In the genomic region with DNA sequence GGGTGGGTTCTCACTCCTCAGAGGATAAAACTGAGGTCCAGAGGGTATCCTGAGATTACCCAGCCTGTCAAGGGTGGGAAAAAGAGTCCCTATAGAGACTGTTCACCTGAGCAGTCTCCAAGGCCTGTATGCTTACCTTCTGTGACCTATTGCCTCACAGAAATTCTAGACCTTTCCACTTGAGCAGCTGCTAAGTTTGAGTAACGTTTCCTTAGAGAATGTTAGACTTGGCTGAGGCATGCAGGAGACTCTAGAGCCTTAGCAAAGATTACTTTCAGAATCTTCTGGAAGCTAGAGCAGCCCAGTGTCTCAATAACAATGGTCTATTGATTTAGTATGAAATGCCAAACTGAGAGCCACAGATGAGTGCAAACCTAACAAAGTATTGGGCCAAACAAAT, we compare ENCODE assay signal across 26 mouse cellular contexts.
A peak's percentile ranks its signal among the peaks of the same experiment; 100 is the strongest.
DNase-seq lines count a peak whose midpoint lies in the region; ATAC-seq and TF ChIP-seq lines count a peak whose summit lies in the region.
"Had no signal": no experiment of that assay in that cellular context is flagged by ENCODE, and none has a peak within 500 bp of the region (broad histone marks: within the 10 kb centered on the region; RNA-seq: fewer than 3 reads in every experiment).

No protein-coding gene starts in this region.

- no peak for TF ChIP-seq CTCF in gastrocnemius, adult 2 months (IDR thresholded peaks at IDR 0.05)
- TF ChIP-seq CTCF in lung, postnatal 0 days (IDR thresholded peaks at IDR 0.05) = no peak
- no peak for TF ChIP-seq CTCF in lung, adult 2 months (IDR thresholded peaks at IDR 0.05; ENCODE audit: insufficient read depth, low read length)

- no peak overlapping the region for H3K4me3 ChIP-seq in gastrocnemius, adult 2 months
- no peak overlapping the region for H3K4me3 ChIP-seq in lung, embryonic 15.5 days
- H3K4me3 ChIP-seq in lung, postnatal 0 days (ENCODE audit: low read depth, low read length) = no peak overlapping the region
- no peak overlapping the region for H3K4me3 ChIP-seq in lung, adult 2 months (replicated peaks; ENCODE audit: extremely low read depth, low read depth, low read length)
- no peak overlapping the region for H3K4me3 ChIP-seq in brown adipose tissue, adult 24 weeks (ENCODE audit: insufficient read depth, low read depth, low read length)
- H3K4me3 ChIP-seq: embryonic facial prominence, embryonic 10.5 days; embryonic facial prominence, embryonic 12.5 days; forebrain, embryonic 13.5 days; forebrain, embryonic 15.5 days had no signal

- H3K9me3 ChIP-seq in lung, embryonic 15.5 days = no peaks in the 10 kb centered on the region
- no peaks in the 10 kb centered on the region for H3K9me3 ChIP-seq in lung, postnatal 0 days (ENCODE audit: low read length)
- H3K9me3 ChIP-seq: embryonic facial prominence, embryonic 10.5 days; embryonic facial prominence, embryonic 12.5 days; forebrain, embryonic 13.5 days; forebrain, embryonic 15.5 days had no signal

- no peaks in the 10 kb centered on the region for H3K36me3 ChIP-seq in lung, embryonic 15.5 days
- H3K36me3 ChIP-seq in lung, postnatal 0 days (ENCODE audit: insufficient read depth, low read length) = no peaks in the 10 kb centered on the region
- H3K36me3 ChIP-seq: embryonic facial prominence, embryonic 10.5 days; embryonic facial prominence, embryonic 12.5 days; forebrain, embryonic 15.5 days; G1E had no signal

- ATAC-seq in lung, embryonic 15.5 days (ENCODE audit: borderline replicate concordance, extremely low read depth, low FRiP score, low TSS enrichment) = no peak
- peak; percentile 67 for ATAC-seq in lung, postnatal 0 days
- ATAC-seq: activated CD4-positive, CD25-positive, alpha-beta regulatory T cell, adult 4 months; CD4-positive, CD25-positive, alpha-beta regulatory T cell, adult 4 months; forebrain, embryonic 13.5 days; forebrain, embryonic 15.5 days; Patski had no signal

- H3K27ac ChIP-seq in gastrocnemius, adult 2 months = peak overlapping the region; percentile 16; the same call in 1 of the 2 replicates
- peak overlapping the region; percentile 37 for H3K27ac ChIP-seq in lung, embryonic 15.5 days
- H3K27ac ChIP-seq in lung, postnatal 0 days (ENCODE audit: low read length) = no peak overlapping the region
- H3K27ac ChIP-seq in brown adipose tissue, adult 24 weeks (replicated peaks; ENCODE audit: low read depth, low read length) = peak overlapping the region; percentile 55
- H3K27ac ChIP-seq: embryonic facial prominence, embryonic 10.5 days; embryonic facial prominence, embryonic 12.5 days; forebrain, embryonic 13.5 days; forebrain, embryonic 15.5 days had no signal

- TF ChIP-seq EP300 in lung, postnatal 0 days (IDR thresholded peaks at IDR 0.05) = peak; percentile 47

- no peaks in the 10 kb centered on the region for H3K27me3 ChIP-seq in lung, embryonic 15.5 days
- H3K27me3 ChIP-seq in lung, postnatal 0 days (replicated peaks; ENCODE audit: insufficient read depth, low read length) = no peaks in the 10 kb centered on the region
- H3K27me3 ChIP-seq: CH12.LX; embryonic facial prominence, embryonic 12.5 days; forebrain, embryonic 13.5 days; forebrain, embryonic 15.5 days; Patski had no signal

- whole genome bisulfite sequencing in lung, embryonic 15.5 days = 21% methylated on average over 1 of the region's 1 CpGs
- 25% methylated on average over 1 of the region's 1 CpGs for WGBS in lung, postnatal 0 days
- 34% methylated on average over 1 of the region's 1 CpGs for WGBS in lung, adult 2 months

- H3K4me2 ChIP-seq in lung, embryonic 15.5 days = no peak overlapping the region
- no peak overlapping the region for H3K4me2 ChIP-seq in lung, postnatal 0 days (replicated peaks; ENCODE audit: low read depth, low read length)
- H3K4me2 ChIP-seq: embryonic facial prominence, embryonic 12.5 days; forebrain, embryonic 13.5 days; forebrain, embryonic 15.5 days had no signal

- no peak for DNase-seq in gastrocnemius, adult 2 months
- no peak for DNase-seq in gastrocnemius, postnatal 25 days
- DNase-seq in lung, postnatal 10 days = no peak
- DNase-seq in lung, postnatal 0 days (ENCODE audit: low spot score) = peak; percentile 66
- no peak for DNase-seq in lung, adult 2 months
- DNase-seq in adrenal gland, adult 18-20 months (ENCODE audit: low spot score in 2 of 2) = no peak
- DNase-seq: adrenal gland, adult 2 months; adrenal gland, postnatal 10 days; adrenal gland, postnatal 25 days; B cell, adult 2 months; cerebellum, adult 11-12 months; cerebellum, adult 2 months; cerebellum, adult 9-10 months; cerebellum, postnatal 10 days; cerebellum, postnatal 25 days had no signal

- intact Hi-C loops in gastrocnemius, adult 2 months (cut with DNase I) = no loop called here

- 0 out of 2 replicates have a peak, but pooled peaks cover 7% of the 10 kb centered on the region for H3K4me1 ChIP-seq in lung, embryonic 15.5 days
- H3K4me1 ChIP-seq in lung, postnatal 0 days (ENCODE audit: insufficient read depth, low read depth, low read length) = no peaks in the 10 kb centered on the region
- no peaks in the 10 kb centered on the region for H3K4me1 ChIP-seq in lung, adult 2 months (ENCODE audit: control insufficient read depth, insufficient read depth, low read length)
- no peaks in the 10 kb centered on the region for H3K4me1 ChIP-seq in brown adipose tissue, adult 24 weeks (ENCODE audit: control insufficient read depth, insufficient read depth, insufficient read length, low read length)
- H3K4me1 ChIP-seq: embryonic facial prominence, embryonic 10.5 days; embryonic facial prominence, embryonic 12.5 days; forebrain, embryonic 13.5 days; forebrain, embryonic 15.5 days had no signal

- TF ChIP-seq POLR2A in lung, adult 2 months (IDR thresholded peaks at IDR 0.05; ENCODE audit: borderline replicate concordance, extremely low read depth, low read depth, low read length) = no peak

- no peak overlapping the region for H3K9ac ChIP-seq in lung, embryonic 15.5 days
- H3K9ac ChIP-seq in lung, postnatal 0 days (replicated peaks; ENCODE audit: low read depth) = no peak overlapping the region
- H3K9ac ChIP-seq: embryonic facial prominence, embryonic 12.5 days; forebrain, embryonic 13.5 days; forebrain, embryonic 15.5 days had no signal
